Mouse (Mus musculus): ENCODE data around the gene Stk4. TPM values are rescaled to one million over a fixed set of nuclear protein-coding genes. Genes with fewer than 3 reads are reported as not detected.
"Not testable (repeated sequence)": the region's sequence is repeated elsewhere in the genome, so short reads cannot be mapped to it uniquely, and the experiment has no call there.

Stk4 gene
- polyA plus RNA-seq, 1 experiment from 2014 or later = 38.8 TPM

DNA sequence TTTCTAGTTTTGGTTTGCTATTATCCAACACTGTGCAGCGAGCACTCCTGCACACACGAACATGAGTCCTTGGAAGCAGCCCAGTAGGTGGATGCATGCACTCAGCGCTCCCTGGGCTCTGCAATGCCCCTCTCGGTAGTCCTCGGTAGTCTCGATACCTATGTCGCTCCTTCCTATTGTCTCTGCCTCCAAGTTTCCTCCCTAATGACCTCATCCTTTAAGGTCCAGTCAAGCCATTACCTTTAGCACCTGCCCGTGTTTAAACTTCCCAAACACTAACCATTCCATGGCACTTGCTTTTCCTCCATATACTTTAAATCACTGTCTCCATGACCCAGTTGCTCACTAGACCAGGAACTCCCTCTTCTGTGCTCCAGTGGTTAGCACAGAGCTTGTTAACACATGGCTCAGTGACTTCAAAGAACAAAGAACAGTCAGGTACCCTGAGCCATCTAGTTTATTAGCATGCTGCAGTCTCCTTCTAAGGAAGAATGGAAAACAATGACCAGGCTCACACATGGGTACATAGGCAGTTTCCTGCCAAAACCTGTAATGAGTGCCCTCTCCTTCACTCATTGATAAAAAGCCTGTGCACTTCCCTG is 10.4 kb upstream of the Stk4 start:
- H3K4me1 ChIP-seq = no peaks in the 10 kb centered on the region
- H3K9me3 ChIP-seq = no peaks in the 10 kb centered on the region
- whole genome bisulfite sequencing = 91% methylated on average over 8 of the region's 8 CpGs
- no peaks in the 10 kb centered on the region for H3K27me3 ChIP-seq (ENCODE audit: poor library complexity, severe bottlenecking)
- H3K27ac ChIP-seq = no peak overlapping the region
- peaks cover 98% of the 10 kb centered on the region for H3K36me3 ChIP-seq (replicated peaks)
- H3K4me3 ChIP-seq = no peak overlapping the region
- no peak for DNase-seq (ENCODE audit: extremely low spot score, low spot score)

- peak within 1 kb of the TSS; percentile 93 for H3K27ac ChIP-seq
- WGBS = 1% methylated on average over 54 of the region's 55 CpGs
- peak; percentile 95 for DNase-seq (ENCODE audit: extremely low spot score, low spot score)
These were observed 779 bp downstream of the Stk4 start, which contains the start of gene Tomm34 for GRCm38 (mm10) chr2:164070765-164071436. Gene Tomm34, minus strand, starts transcription at chr2:164071169.

GRCm38 (mm10) chr2:164071437-164071820 is 1.3 kb downstream of the Stk4 start:
- 79% methylated on average over 11 of the region's 11 CpGs for WGBS
- Histone ChIP-seq H3K27ac (peak overlapping the region; percentile 93), H3K4me1 (peaks cover 53% of the 10 kb centered on the region)

More at GRCm38 (mm10) chr2:164070765-164071436, 779 bp downstream of the Stk4 start, which contains the start of gene Tomm34:
- Histone ChIP-seq H3K4me3 (peak within 1 kb of the TSS; percentile 98), H3K4me1 (peaks cover 53% of the 10 kb centered on the region), H3K9me3 (no peaks in the 10 kb centered on the region), H3K27me3 (ENCODE audit: poor library complexity, severe bottlenecking) (no peaks in the 10 kb centered on the region), H3K36me3 (replicated peaks) (peaks cover 21% of the 10 kb centered on the region)

DNA sequence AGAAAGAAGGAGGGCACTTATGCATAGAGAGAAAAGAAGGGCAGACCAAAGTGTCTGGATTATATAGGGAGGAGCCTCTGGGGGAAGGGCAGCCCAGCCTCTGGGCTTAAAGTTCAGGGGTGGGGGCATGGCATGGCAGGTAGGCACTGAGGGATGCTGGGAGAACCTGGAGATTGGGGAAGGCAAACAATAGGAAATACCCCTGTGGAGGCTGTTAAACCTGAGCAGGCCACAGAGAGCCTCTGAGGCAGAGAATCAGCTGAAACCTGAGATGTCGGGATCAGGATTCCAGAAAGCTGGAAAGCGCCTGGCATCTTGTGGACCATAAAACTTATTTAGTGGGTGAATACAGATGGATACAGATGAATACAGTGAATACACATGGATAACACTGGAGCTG is 2.0 kb downstream of the Stk4 start:
- Histone ChIP-seq H3K27ac (no peak overlapping the region), H3K4me3 (no peak overlapping the region), H3K36me3 (replicated peaks) (peaks cover 10% of the 10 kb centered on the region), H3K9me3 (no peaks in the 10 kb centered on the region), H3K27me3 (ENCODE audit: poor library complexity, severe bottlenecking) (no peaks in the 10 kb centered on the region), H3K4me1 (peaks cover 53% of the 10 kb centered on the region)
- DNase-seq (ENCODE audit: extremely low spot score, low spot score) = no peak
- WGBS = 68% methylated on average over 2 of the region's 2 CpGs

More at GRCm38 (mm10) chr2:164071437-164071820, 1.3 kb downstream of the Stk4 start:
- H3K9me3 ChIP-seq; DNase-seq (ENCODE audit: extremely low spot score, low spot score); H3K27me3 ChIP-seq (ENCODE audit: poor library complexity, severe bottlenecking): not testable (repeated sequence)
- H3K36me3 ChIP-seq (replicated peaks) = peaks cover 16% of the 10 kb centered on the region
- peak overlapping the region; percentile 98 for H3K4me3 ChIP-seq

DNA sequence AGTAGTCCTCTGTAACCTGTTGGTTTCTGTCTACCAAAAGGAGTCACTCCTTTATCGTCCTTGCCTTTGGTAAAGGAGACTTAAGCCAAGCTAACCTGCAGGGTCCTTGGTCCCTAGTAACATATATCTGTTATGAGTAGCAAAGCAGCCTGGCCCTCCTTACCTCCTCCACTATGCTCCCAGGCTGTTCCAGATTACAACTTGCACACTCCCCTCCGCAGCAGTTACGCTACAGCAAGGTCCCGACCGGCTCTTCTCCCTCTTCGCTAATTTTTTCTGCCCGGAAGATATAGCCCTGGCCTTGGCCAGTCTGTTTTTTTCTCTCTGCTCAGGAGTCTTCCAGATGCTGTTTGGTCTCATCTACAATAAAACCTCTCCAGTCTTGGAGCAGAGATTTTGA is 3.0 kb downstream of the Stk4 start:
- no peaks in the 10 kb centered on the region for H3K27me3 ChIP-seq (ENCODE audit: poor library complexity, severe bottlenecking)
- H3K4me3 ChIP-seq = no peak overlapping the region
- peaks cover 7% of the 10 kb centered on the region for H3K36me3 ChIP-seq (replicated peaks)
- H3K27ac ChIP-seq = no peak overlapping the region
- peaks cover 51% of the 10 kb centered on the region for H3K4me1 ChIP-seq
- 92% methylated on average over 7 of the region's 7 CpGs for WGBS
- no peaks in the 10 kb centered on the region for H3K9me3 ChIP-seq
- no peak for DNase-seq (ENCODE audit: extremely low spot score, low spot score)

GRCm38 (mm10) chr2:164073918-164074578 is 3.9 kb downstream of the Stk4 start:
- no peaks in the 10 kb centered on the region for H3K9me3 ChIP-seq
- DNase-seq (ENCODE audit: extremely low spot score, low spot score) = peak; percentile 98
- H3K27ac ChIP-seq = peak overlapping the region; percentile 86
- peak overlapping the region; percentile 95 for H3K4me3 ChIP-seq
- H3K36me3 ChIP-seq (replicated peaks) = peaks cover 5% of the 10 kb centered on the region; the same call in 1 of the 2 replicates
- H3K4me1 ChIP-seq = peaks cover 42% of the 10 kb centered on the region
- under 1% methylated on average over 48 of the region's 48 CpGs for WGBS
- no peaks in the 10 kb centered on the region for H3K27me3 ChIP-seq (ENCODE audit: poor library complexity, severe bottlenecking)

GRCm38 (mm10) chr2:164075088-164075487 is 5.0 kb downstream of the Stk4 start:
- Histone ChIP-seq H3K27ac (no peak overlapping the region), H3K4me3 (peak overlapping the region; percentile 95), H3K36me3 (replicated peaks) (peaks cover 13% of the 10 kb centered on the region), H3K27me3 (ENCODE audit: poor library complexity, severe bottlenecking) (no peaks in the 10 kb centered on the region), H3K4me1 (peaks cover 32% of the 10 kb centered on the region), H3K9me3 (no peaks in the 10 kb centered on the region)
- no peak for DNase-seq (ENCODE audit: extremely low spot score, low spot score)
- 58% methylated on average over 5 of the region's 5 CpGs for WGBS

DNA sequence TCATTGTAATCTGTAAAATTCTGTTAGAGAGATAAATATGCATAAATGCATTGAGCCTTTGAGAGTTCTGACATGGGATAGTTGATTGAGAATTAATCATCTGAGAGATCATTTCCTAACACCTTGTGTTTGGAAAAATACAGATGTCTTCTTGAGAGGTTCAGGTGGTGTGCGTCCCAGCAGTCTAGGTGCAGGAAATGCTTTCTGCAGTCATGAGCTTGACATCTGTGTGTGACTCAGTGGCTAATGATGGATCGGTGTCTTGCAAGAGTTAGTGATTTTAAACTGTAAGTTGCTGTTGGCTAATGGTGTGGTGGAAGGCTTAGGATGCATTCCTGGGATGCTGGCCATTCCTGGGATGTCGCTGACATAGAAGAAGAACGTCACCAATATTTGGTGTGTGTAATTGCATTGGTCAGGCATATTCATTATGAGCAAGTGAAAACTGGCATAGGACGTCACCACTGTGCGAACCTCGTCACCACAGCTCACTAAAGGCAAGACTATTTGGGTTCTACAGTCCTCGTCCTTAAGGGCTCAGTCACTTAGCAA is 6.8 kb downstream of the Stk4 start:
- DNase-seq (ENCODE audit: extremely low spot score, low spot score) = no peak
- no peak overlapping the region for H3K4me3 ChIP-seq
- H3K27ac ChIP-seq = no peak overlapping the region
- H3K27me3 ChIP-seq (ENCODE audit: poor library complexity, severe bottlenecking) = no peaks in the 10 kb centered on the region
- WGBS = 93% methylated on average over 8 of the region's 8 CpGs
- no peaks in the 10 kb centered on the region for H3K9me3 ChIP-seq
- peaks cover 31% of the 10 kb centered on the region for H3K36me3 ChIP-seq (replicated peaks)
- H3K4me1 ChIP-seq = peaks cover 19% of the 10 kb centered on the region

DNA sequence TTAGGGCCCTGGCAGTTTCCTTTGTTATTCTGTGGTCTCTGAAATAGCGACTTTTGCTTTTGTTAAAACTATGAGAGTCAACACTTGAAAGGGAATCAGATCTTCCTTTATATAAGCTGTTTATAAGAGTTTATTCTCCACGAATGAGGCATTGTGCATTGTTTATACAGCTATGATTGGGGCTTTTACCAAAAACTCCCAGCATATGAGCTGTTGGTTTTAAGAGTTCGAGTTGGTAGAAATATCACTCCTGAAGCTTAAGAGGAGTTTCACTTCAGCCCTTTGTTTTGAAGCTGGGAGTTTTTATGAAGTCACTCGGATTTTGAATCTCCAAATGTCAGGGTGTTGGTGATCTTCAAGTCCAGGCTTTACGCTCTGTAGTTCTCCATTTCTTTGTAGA is 7.8 kb downstream of the Stk4 start:
- H3K4me3 ChIP-seq = no peak overlapping the region
- H3K27ac ChIP-seq = no peak overlapping the region
- peaks cover 15% of the 10 kb centered on the region for H3K4me1 ChIP-seq
- WGBS = 91% methylated on average over 5 of the region's 5 CpGs
- no peaks in the 10 kb centered on the region for H3K9me3 ChIP-seq
- peaks cover 41% of the 10 kb centered on the region for H3K36me3 ChIP-seq (replicated peaks)
- no peaks in the 10 kb centered on the region for H3K27me3 ChIP-seq (ENCODE audit: poor library complexity, severe bottlenecking)
- no peak for DNase-seq (ENCODE audit: extremely low spot score, low spot score)

DNA sequence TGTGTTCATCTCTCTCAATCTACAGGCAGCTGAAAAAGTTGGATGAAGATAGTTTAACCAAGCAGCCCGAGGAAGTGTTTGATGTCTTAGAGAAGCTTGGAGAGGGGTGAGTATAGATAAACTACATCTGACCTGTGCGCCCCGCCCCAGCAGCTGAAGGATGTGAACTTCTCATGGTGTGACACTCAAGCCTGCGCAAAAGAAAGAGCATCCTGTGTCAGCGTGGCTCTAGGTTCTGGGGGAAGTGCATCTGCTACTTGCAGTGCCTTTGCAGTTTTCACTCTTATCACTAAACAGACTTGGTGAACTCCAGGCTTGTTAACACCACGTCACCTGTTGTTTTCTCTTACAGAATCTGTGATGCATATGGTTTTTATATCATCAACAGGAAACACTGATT is 9.4 kb downstream of the Stk4 start:
- H3K27ac ChIP-seq = no peak overlapping the region
- peaks cover 57% of the 10 kb centered on the region for H3K36me3 ChIP-seq (replicated peaks)
- H3K9me3 ChIP-seq = no peaks in the 10 kb centered on the region
- H3K27me3 ChIP-seq (ENCODE audit: poor library complexity, severe bottlenecking) = no peaks in the 10 kb centered on the region
- no peak overlapping the region for H3K4me3 ChIP-seq
- H3K4me1 ChIP-seq = peaks cover 13% of the 10 kb centered on the region
- WGBS = 89% methylated on average over 6 of the region's 6 CpGs
- no peak for DNase-seq (ENCODE audit: extremely low spot score, low spot score)

- H3K9me3 ChIP-seq = no peaks in the 10 kb centered on the region
- no peak overlapping the region for H3K27ac ChIP-seq
- H3K27me3 ChIP-seq (ENCODE audit: poor library complexity, severe bottlenecking) = no peaks in the 10 kb centered on the region
- no peak overlapping the region for H3K4me3 ChIP-seq
- peaks cover 78% of the 10 kb centered on the region for H3K36me3 ChIP-seq (replicated peaks)
- 96% methylated on average over 10 of the region's 10 CpGs for WGBS
- H3K4me1 ChIP-seq = no peaks in the 10 kb centered on the region
- no peak for DNase-seq (ENCODE audit: extremely low spot score, low spot score)
These were observed 11.5 kb downstream of the Stk4 start for GRCm38 (mm10) chr2:164081577-164081976.

- H3K27me3 ChIP-seq (ENCODE audit: poor library complexity, severe bottlenecking) = no peaks in the 10 kb centered on the region
- no peak for DNase-seq (ENCODE audit: extremely low spot score, low spot score)
- H3K36me3 ChIP-seq (replicated peaks) = peaks cover 83% of the 10 kb centered on the region
- H3K27ac ChIP-seq = no peak overlapping the region
- H3K4me3 ChIP-seq = no peak overlapping the region
- H3K9me3 ChIP-seq = no peaks in the 10 kb centered on the region
- WGBS = 95% methylated on average over 10 of the region's 10 CpGs
- H3K4me1 ChIP-seq = no peaks in the 10 kb centered on the region
These were observed 12.1 kb downstream of the Stk4 start for GRCm38 (mm10) chr2:164082175-164082574.

All from forebrain, embryonic 10.5 days (tissue).